Mouse (Mus musculus) MN1 (cell line): ENCODE results near the gene Gm45837.

ENCODE experiments used
- DNase-seq: peaks from one replicate; pipeline ENCODE4 v3.0.0-alpha.2; 2016; ENCODE audit warnings: low spot score

Gene Gm45837

GRCm38 (mm10) chr7:101391909-101392479, 18.7 kb upstream of the Gm45837 start:
- no peak for DNase-seq

GRCm38 (mm10) chr7:101393015-101393414, 17.7 kb upstream of the Gm45837 start:
- peak; percentile 21 for DNase-seq

- peak; percentile 79 for DNase-seq
Measured at GRCm38 (mm10) chr7:101393694-101394504, 16.8 kb upstream of the Gm45837 start.

- no peak for DNase-seq
Measured at GRCm38 (mm10) chr7:101394569-101394968, 16.1 kb upstream of the Gm45837 start.

- DNase-seq, result no peak
Measured at GRCm38 (mm10) chr7:101395471-101395870, 15.2 kb upstream of the Gm45837 start.

GRCm38 (mm10) chr7:101397175-101397574, 13.5 kb upstream of the Gm45837 start:
- DNase-seq, result peak; percentile 65

GRCm38 (mm10) chr7:101401510-101401909, 9.2 kb upstream of the Gm45837 start:
- DNase-seq, result no peak

GRCm38 (mm10) chr7:101403831-101404230, 6.9 kb upstream of the Gm45837 start:
- no peak for DNase-seq

GRCm38 (mm10) chr7:101412796-101413195, 2.1 kb downstream of the Gm45837 start:
- peak; percentile 88 for DNase-seq

- peak; percentile 23 for DNase-seq
Measured at GRCm38 (mm10) chr7:101414209-101414608, 3.5 kb downstream of the Gm45837 start.

- DNase-seq, result peak; percentile 47
Measured at GRCm38 (mm10) chr7:101414661-101415511, 4.2 kb downstream of the Gm45837 start.

- no peak for DNase-seq
Measured at GRCm38 (mm10) chr7:101415512-101416100, 4.9 kb downstream of the Gm45837 start.

GRCm38 (mm10) chr7:101416391-101416790, 5.7 kb downstream of the Gm45837 start:
- no peak for DNase-seq

- DNase-seq, result peak; percentile 57
Measured at GRCm38 (mm10) chr7:101419013-101419770, 8.5 kb downstream of the Gm45837 start.

GRCm38 (mm10) chr7:101421529-101421928, 10.8 kb downstream of the Gm45837 start, which contains the start of gene Pde2a:
Pde2a (plus strand) TSS chr7:101421691.
- peak; percentile 52 for DNase-seq

- DNase-seq, result no peak
Measured at GRCm38 (mm10) chr7:101422069-101422468, 11.4 kb downstream of the Gm45837 start.

GRCm38 (mm10) chr7:101422646-101423045, 12.0 kb downstream of the Gm45837 start:
- DNase-seq, result no peak

GRCm38 (mm10) chr7:101423970-101424369, 13.3 kb downstream of the Gm45837 start:
- DNase-seq, result peak; percentile 74

- DNase-seq, result no peak
Measured at GRCm38 (mm10) chr7:101426692-101427091, 16.0 kb downstream of the Gm45837 start.

- peak; percentile 50 for DNase-seq
Measured at GRCm38 (mm10) chr7:101427736-101428135, 17.1 kb downstream of the Gm45837 start.

GRCm38 (mm10) chr7:101435038-101435437, 24.4 kb downstream of the Gm45837 start:
- DNase-seq, result no peak
